Mouse (Mus musculus): ENCODE data around the gene Kpna6. TPM values are rescaled to one million over a fixed set of nuclear protein-coding genes. Genes with fewer than 3 reads are reported as not detected.

The Kpna6 gene
- polyA plus RNA-seq, 1 experiment from 2014 or later = 15.8 TPM

GRCm38 (mm10) chr4:129640638-129641467 lies 31.7 kb downstream of the Kpna6 start, which contains the start of gene Txlna:
Txlna (minus strand) TSS chr4:129641065.
- Histone ChIP-seq H3K27me3 (no peaks in the 10 kb centered on the region), H3K9me3 (replicated peaks) (no peaks in the 10 kb centered on the region), H3K27ac (peak within 1 kb of the TSS; percentile 92), H3K4me2 (peak within 1 kb of the TSS; percentile 96), H3K9ac (peak within 1 kb of the TSS; percentile 92), H3K4me1 (peaks cover 38% of the 10 kb centered on the region), H3K4me3 (peak within 1 kb of the TSS; percentile 75), H3K36me3 (ENCODE audit: poor library complexity, severe bottlenecking) (peaks cover 44% of the 10 kb centered on the region)
- peak; percentile 96 for ATAC-seq
- WGBS = under 1% methylated on average over 60 of the region's 60 CpGs

- WGBS = 3% methylated on average over 17 of the region's 17 CpGs
- peaks cover 44% of the 10 kb centered on the region for H3K36me3 ChIP-seq (ENCODE audit: poor library complexity, severe bottlenecking)
- H3K4me3 ChIP-seq = peak overlapping the region; percentile 75
- H3K9ac ChIP-seq = peak overlapping the region; percentile 92
- ATAC-seq = 0 out of 2 replicates have a peak, but pooled peaks have one; percentile 30
- peaks cover 38% of the 10 kb centered on the region for H3K4me1 ChIP-seq
- peak overlapping the region; percentile 96 for H3K4me2 ChIP-seq
- H3K9me3 ChIP-seq (replicated peaks) = no peaks in the 10 kb centered on the region
- H3K27ac ChIP-seq = peak overlapping the region; percentile 92
- H3K27me3 ChIP-seq = no peaks in the 10 kb centered on the region
Observed at GRCm38 (mm10) chr4:129640101-129640637, 32.4 kb downstream of the Kpna6 start.

GRCm38 (mm10) chr4:129639221-129639620 lies 33.3 kb downstream of the Kpna6 start:
- Histone ChIP-seq H3K9me3 (replicated peaks) (no peaks in the 10 kb centered on the region), H3K27me3 (no peaks in the 10 kb centered on the region), H3K9ac (peak overlapping the region; percentile 92), H3K36me3 (ENCODE audit: poor library complexity, severe bottlenecking) (peaks cover 51% of the 10 kb centered on the region), H3K27ac (no peak overlapping the region), H3K4me2 (peak overlapping the region; percentile 96), H3K4me3 (peak overlapping the region; percentile 75), H3K4me1 (peaks cover 38% of the 10 kb centered on the region)
- ATAC-seq = no peak
- WGBS = 87% methylated on average over 15 of the region's 15 CpGs

DNA sequence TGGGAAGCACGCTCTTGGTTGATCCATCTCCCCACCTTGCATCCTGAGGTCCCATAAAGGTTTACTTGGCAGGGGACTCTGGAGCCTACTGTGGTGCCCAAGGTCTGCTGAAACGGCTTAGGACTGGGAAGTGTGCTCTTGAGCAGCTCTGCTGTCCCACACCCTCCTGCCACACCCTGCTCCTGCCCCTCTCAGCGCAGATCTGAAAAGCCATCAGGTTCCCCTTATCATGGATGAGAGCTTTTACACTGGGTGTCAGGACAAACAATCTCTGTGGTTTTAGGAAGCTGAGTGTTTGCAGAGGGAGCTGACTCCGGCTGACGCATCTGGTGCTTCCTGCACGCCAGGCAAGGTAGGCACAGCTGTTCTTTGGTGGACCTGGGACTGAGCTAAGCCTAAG lies 38.7 kb downstream of the Kpna6 start:
- Histone ChIP-seq H3K9ac (no peak overlapping the region), H3K4me2 (no peak overlapping the region), H3K4me1 (peaks cover 27% of the 10 kb centered on the region), H3K27ac (no peak overlapping the region), H3K9me3 (replicated peaks) (no peaks in the 10 kb centered on the region), H3K27me3 (no peaks in the 10 kb centered on the region), H3K36me3 (ENCODE audit: poor library complexity, severe bottlenecking) (peaks cover 97% of the 10 kb centered on the region), H3K4me3 (no peak overlapping the region)
- 96% methylated on average over 6 of the region's 6 CpGs for WGBS
- no peak for ATAC-seq

DNA sequence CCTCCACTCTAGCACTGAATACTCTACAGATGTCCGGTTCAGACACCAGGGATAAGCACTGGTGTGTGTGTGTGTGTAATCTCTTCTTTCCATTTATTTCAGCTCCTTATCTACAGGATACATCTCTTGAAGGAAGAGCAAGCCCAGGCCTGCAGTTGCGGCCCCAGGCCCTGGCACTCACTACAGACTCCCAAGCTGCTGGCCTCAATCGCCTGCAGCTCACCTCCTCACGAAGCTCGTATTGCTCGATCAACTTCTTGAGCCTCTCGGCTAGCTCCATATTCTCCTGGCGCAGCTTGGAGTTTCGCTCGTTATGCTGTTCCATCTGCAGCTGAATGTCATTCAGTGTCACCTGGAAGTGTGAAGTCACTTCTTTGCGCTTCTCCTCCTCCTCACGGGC lies 40.7 kb downstream of the Kpna6 start:
- H3K27ac ChIP-seq = no peak overlapping the region
- no peaks in the 10 kb centered on the region for H3K27me3 ChIP-seq
- WGBS = 87% methylated on average over 12 of the region's 12 CpGs
- no peak overlapping the region for H3K4me2 ChIP-seq
- H3K4me1 ChIP-seq = peaks cover 12% of the 10 kb centered on the region; the same call in 1 of the 2 replicates
- ATAC-seq = no peak
- peak overlapping the region; percentile 0; the same call in 1 of the 2 replicates for H3K9ac ChIP-seq
- peaks cover 100% of the 10 kb centered on the region for H3K36me3 ChIP-seq (ENCODE audit: poor library complexity, severe bottlenecking)
- no peak overlapping the region for H3K4me3 ChIP-seq
- H3K9me3 ChIP-seq (replicated peaks) = no peaks in the 10 kb centered on the region

DNA sequence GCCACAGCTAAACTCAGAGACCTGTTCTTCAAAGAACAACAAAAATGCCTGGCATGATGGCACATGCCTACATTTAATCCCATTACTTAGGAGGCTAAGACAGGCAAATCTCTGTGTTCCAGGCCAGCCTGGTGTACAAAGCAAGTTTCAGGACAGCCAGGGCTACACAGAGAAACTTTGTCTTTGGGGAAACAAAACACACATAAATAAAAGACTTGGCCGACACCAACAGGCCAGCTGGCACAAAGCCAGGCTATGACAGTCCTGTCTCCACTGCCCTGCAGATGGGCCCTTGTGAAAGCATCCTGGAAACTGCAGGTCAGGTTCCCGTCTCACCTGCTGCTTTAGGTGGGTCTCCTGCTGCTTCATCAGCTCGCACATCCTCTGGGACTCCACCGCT lies 41.6 kb downstream of the Kpna6 start:
- no peaks in the 10 kb centered on the region for H3K27me3 ChIP-seq

GRCm38 (mm10) chr4:129626035-129626434 lies 46.5 kb downstream of the Kpna6 start:
- no peak overlapping the region for H3K9ac ChIP-seq
- H3K4me2 ChIP-seq = 0 out of 2 replicates have a peak overlapping the region, but pooled peaks have one; percentile 1
- 82% methylated on average over 6 of the region's 6 CpGs for WGBS
- peaks cover 56% of the 10 kb centered on the region for H3K36me3 ChIP-seq (ENCODE audit: poor library complexity, severe bottlenecking)
- peaks cover 46% of the 10 kb centered on the region for H3K4me1 ChIP-seq
- no peak overlapping the region for H3K4me3 ChIP-seq
- H3K27me3 ChIP-seq = no peaks in the 10 kb centered on the region
- no peaks in the 10 kb centered on the region for H3K9me3 ChIP-seq (replicated peaks)
- no peak overlapping the region for H3K27ac ChIP-seq
- no peak for ATAC-seq

More for the DNA sequence above, 41.6 kb downstream of the Kpna6 start:
- Histone ChIP-seq H3K4me1 (0 out of 2 replicates have a peak, but pooled peaks cover 14% of the 10 kb centered on the region), H3K4me3 (no peak overlapping the region), H3K9ac (0 out of 2 replicates have a peak overlapping the region, but pooled peaks have one; percentile 0), H3K27ac (no peak overlapping the region), H3K36me3 (ENCODE audit: poor library complexity, severe bottlenecking) (peaks cover 100% of the 10 kb centered on the region), H3K9me3 (replicated peaks) (no peaks in the 10 kb centered on the region), H3K4me2 (no peak overlapping the region)
- no peak for ATAC-seq
- 72% methylated on average over 4 of the region's 4 CpGs for WGBS

GRCm38 (mm10) chr4:129625496-129625895 lies 47.1 kb downstream of the Kpna6 start:
- peaks cover 55% of the 10 kb centered on the region for H3K36me3 ChIP-seq (ENCODE audit: poor library complexity, severe bottlenecking)
- 45% methylated on average over 4 of the region's 4 CpGs for WGBS

DNA sequence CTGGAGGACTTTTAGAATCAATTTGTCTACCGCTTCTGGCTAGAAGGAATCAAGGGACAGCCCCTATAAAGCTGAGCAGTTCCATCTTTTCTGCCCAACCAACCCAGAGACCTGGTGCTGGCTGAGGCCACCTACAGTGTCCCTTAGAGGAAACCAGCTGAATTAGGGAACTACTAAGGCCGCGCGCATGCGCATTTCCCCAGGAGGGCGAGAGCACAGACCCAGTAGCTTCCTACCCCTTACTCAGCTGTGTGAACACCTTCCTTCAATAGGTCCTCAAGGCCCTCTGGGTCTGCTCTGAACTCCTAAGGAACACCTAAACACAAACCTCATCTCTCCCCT lies 47.6 kb downstream of the Kpna6 start:
- Histone ChIP-seq H3K4me1 (peaks cover 44% of the 10 kb centered on the region), H3K4me2 (peak overlapping the region; percentile 82), H3K27ac (peak overlapping the region; percentile 93), H3K9me3 (replicated peaks) (no peaks in the 10 kb centered on the region), H3K27me3 (no peaks in the 10 kb centered on the region), H3K9ac (peak overlapping the region; percentile 83), H3K36me3 (ENCODE audit: poor library complexity, severe bottlenecking) (peaks cover 52% of the 10 kb centered on the region), H3K4me3 (peak overlapping the region; percentile 59)
- WGBS = under 1% methylated on average over 6 of the region's 6 CpGs
- ATAC-seq = 0 out of 2 replicates have a peak, but pooled peaks have one; percentile 1

More at GRCm38 (mm10) chr4:129625496-129625895, 47.1 kb downstream of the Kpna6 start:
- Histone ChIP-seq H3K27me3 (no peaks in the 10 kb centered on the region), H3K4me2 (peak overlapping the region; percentile 82), H3K4me1 (peaks cover 44% of the 10 kb centered on the region), H3K27ac (peak overlapping the region; percentile 93), H3K9me3 (replicated peaks) (no peaks in the 10 kb centered on the region), H3K4me3 (no peak overlapping the region), H3K9ac (peak overlapping the region; percentile 83; the same call in 1 of the 2 replicates)
- ATAC-seq = no peak

DNA sequence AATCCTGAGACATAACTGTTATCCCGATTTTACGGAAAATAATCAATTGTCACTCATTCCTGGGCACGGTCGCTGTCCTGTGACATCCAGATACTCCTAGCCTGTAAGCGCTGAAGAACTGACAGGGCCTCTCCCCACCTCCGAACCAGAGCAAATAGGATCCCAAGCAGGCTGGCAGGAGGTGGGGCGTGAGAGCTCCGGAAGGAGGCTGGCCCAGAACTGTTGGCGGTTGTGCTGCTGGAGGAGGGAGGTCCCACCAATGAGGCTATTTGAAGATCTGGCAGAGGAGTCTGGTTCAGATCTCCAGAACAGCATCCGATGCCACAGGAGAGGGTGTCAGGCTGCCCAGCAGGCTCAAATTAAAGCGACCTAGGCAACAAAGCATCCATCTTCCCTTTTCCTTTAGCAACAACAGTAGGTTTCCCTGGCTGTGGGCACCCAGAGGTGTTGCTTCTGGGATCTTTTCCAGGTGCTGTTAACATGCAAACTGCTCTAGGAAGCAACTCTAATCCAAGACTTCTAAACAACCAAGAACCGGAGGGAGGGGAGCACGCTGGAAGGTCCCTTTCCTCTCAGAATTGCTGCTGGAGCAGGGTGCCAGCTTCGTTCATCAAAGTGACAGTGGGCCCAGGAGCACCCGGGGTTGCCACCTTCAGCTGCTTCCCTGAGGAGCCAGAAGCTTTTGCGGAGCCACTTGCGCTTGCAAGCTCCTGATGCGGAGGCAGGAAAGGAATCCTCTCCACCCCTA lies 48.1 kb downstream of the Kpna6 start:
- H3K4me2 ChIP-seq = peak overlapping the region; percentile 82
- WGBS = 1% methylated on average over 18 of the region's 18 CpGs
- no peaks in the 10 kb centered on the region for H3K9me3 ChIP-seq (replicated peaks)
- H3K9ac ChIP-seq = peak overlapping the region; percentile 83
- peaks cover 44% of the 10 kb centered on the region for H3K4me1 ChIP-seq
- no peaks in the 10 kb centered on the region for H3K27me3 ChIP-seq
- H3K36me3 ChIP-seq (ENCODE audit: poor library complexity, severe bottlenecking) = peaks cover 46% of the 10 kb centered on the region
- peak; percentile 95 for ATAC-seq
- H3K27ac ChIP-seq = peak overlapping the region; percentile 93
- peak overlapping the region; percentile 59 for H3K4me3 ChIP-seq

GRCm38 (mm10) chr4:129623681-129624091 lies 48.9 kb downstream of the Kpna6 start, which contains the start of gene Ccdc28b:
Ccdc28b (minus strand) TSS chr4:129623947.
- Histone ChIP-seq H3K9ac (peak within 1 kb of the TSS; percentile 83), H3K4me3 (peak within 1 kb of the TSS; percentile 59), H3K4me1 (peaks cover 45% of the 10 kb centered on the region), H3K36me3 (ENCODE audit: poor library complexity, severe bottlenecking) (peaks cover 39% of the 10 kb centered on the region), H3K27me3 (no peaks in the 10 kb centered on the region), H3K9me3 (replicated peaks) (no peaks in the 10 kb centered on the region), H3K27ac (peak within 1 kb of the TSS; percentile 93), H3K4me2 (peak within 1 kb of the TSS; percentile 82)
- WGBS = under 1% methylated on average over 10 of the region's 10 CpGs
- ATAC-seq = peak; percentile 46
